Mouse (Mus musculus) mesoderm, embryonic 11.5 days (tissue): ENCODE data around the gene Lad1.

Source experiments
- DNase-seq: peaks from one replicate; pipeline ENCODE4 v3.0.0-alpha.2; 2012; ENCODE audit warnings: low read depth, low spot score

Gene Lad1

GRCm38 (mm10) chr1:135844481-135844880, 26.1 kb downstream of the Lad1 start:
- no peak for DNase-seq

- no peak for DNase-seq
Observed at GRCm38 (mm10) chr1:135846632-135847031, 28.2 kb downstream of the Lad1 start.

- DNase-seq = peak; percentile 71
Observed at GRCm38 (mm10) chr1:135847139-135847562, 28.8 kb downstream of the Lad1 start.

GRCm38 (mm10) chr1:135847611-135848351, 29.4 kb downstream of the Lad1 start:
- no peak for DNase-seq

GRCm38 (mm10) chr1:135850722-135851512, 32.5 kb downstream of the Lad1 start:
- peak; percentile 27 for DNase-seq

GRCm38 (mm10) chr1:135852044-135852756, 33.8 kb downstream of the Lad1 start:
- peak; percentile 52 for DNase-seq

GRCm38 (mm10) chr1:135853200-135853599, 34.8 kb downstream of the Lad1 start:
- no peak for DNase-seq

- DNase-seq = no peak
Observed at GRCm38 (mm10) chr1:135854591-135855343, 36.4 kb downstream of the Lad1 start.

GRCm38 (mm10) chr1:135855344-135855687, 36.9 kb downstream of the Lad1 start:
- no peak for DNase-seq

- no peak for DNase-seq
Observed at GRCm38 (mm10) chr1:135856070-135856469, 37.7 kb downstream of the Lad1 start.

GRCm38 (mm10) chr1:135857137-135857775, 38.9 kb downstream of the Lad1 start:
- no peak for DNase-seq

GRCm38 (mm10) chr1:135858533-135858932, 40.1 kb downstream of the Lad1 start:
- no peak for DNase-seq

GRCm38 (mm10) chr1:135861091-135861490, 42.7 kb downstream of the Lad1 start:
- DNase-seq = no peak

- DNase-seq = no peak
Observed at GRCm38 (mm10) chr1:135861980-135862552, 43.7 kb downstream of the Lad1 start.

GRCm38 (mm10) chr1:135862561-135862960, 44.2 kb downstream of the Lad1 start:
- no peak for DNase-seq

GRCm38 (mm10) chr1:135863786-135864335, 45.5 kb downstream of the Lad1 start:
- no peak for DNase-seq

GRCm38 (mm10) chr1:135864830-135865229, 46.4 kb downstream of the Lad1 start:
- no peak for DNase-seq

GRCm38 (mm10) chr1:135865518-135866194, 47.3 kb downstream of the Lad1 start:
- DNase-seq = peak; percentile 76

GRCm38 (mm10) chr1:135868570-135868969, 50.2 kb downstream of the Lad1 start:
- DNase-seq = no peak

GRCm38 (mm10) chr1:135872991-135873390, 54.6 kb downstream of the Lad1 start:
- DNase-seq = no peak
